Mouse (Mus musculus) v-Abl transformed pro-B cells (cell line): ENCODE results near the gene Pank2.
"Not testable (repeated sequence)": the region's sequence is repeated elsewhere in the genome, so short reads cannot be mapped to it uniquely, and the experiment has no call there.

ENCODE experiments used
- in situ Hi-C, 2 experiments: fragments of 400-800 bp; cut with MboI; formaldehyde crosslinking; loops; one replicate each; pipeline ENCODE4 v1.15.1; 2025; ENCODE audit not compliant: unreplicated experiment in 2 of 2

Pank2 gene

GRCm38 (mm10) chr2:131258693-131259092 lies 3.6 kb upstream of the Pank2 start:
- in situ Hi-C loops: loop anchor here (10.0 to 25.0 kb wide), 3 partner anchors 204 to 971 kb away; partner anchors contain the start of genes Ebf4 (in 1 of the 2) and Idh3b (in 1 of the 2)

- in situ Hi-C loops: loop anchor here in 1 of 2 experiments (10.0 to 25.0 kb wide), 3 partner anchors 154 to 973 kb away; partner anchors contain the start of genes Ebf4 and Idh3b
Observed at GRCm38 (mm10) chr2:131260544-131261307, 1.6 kb upstream of the Pank2 start.

- in situ Hi-C loops: loop anchor here in 1 of 2 experiments (10.0 to 25.0 kb wide), 3 partner anchors 153 to 974 kb away; partner anchors contain the start of genes Ebf4 and Idh3b
Observed at GRCm38 (mm10) chr2:131261481-131262212, 648 bp upstream of the Pank2 start.

GRCm38 (mm10) chr2:131262680-131263670 lies 680 bp downstream of the Pank2 start:
- in situ Hi-C loops: loop anchor here in 1 of 2 experiments (10.0 to 25.0 kb wide), 3 partner anchors 152 to 976 kb away; partner anchors contain the start of genes Ebf4 and Idh3b

- in situ Hi-C loops: loop anchor here in 1 of 2 experiments (10.0 to 25.0 kb wide), 3 partner anchors 151 to 977 kb away; partner anchors contain the start of genes Ebf4 and Idh3b
Observed at GRCm38 (mm10) chr2:131264027-131264426, 1.7 kb downstream of the Pank2 start.

GRCm38 (mm10) chr2:131265056-131265455 lies 2.8 kb downstream of the Pank2 start:
- in situ Hi-C loops: loop anchor here (5.0 to 25.0 kb wide), 4 partner anchors 87 to 978 kb away; partner anchors contain the start of genes Ebf4 (in 1 of the 2), Idh3b (in 1 of the 2) and Rnf24 (in 1 of the 2)

- in situ Hi-C loops: no loop called here
Observed at GRCm38 (mm10) chr2:131275493-131275892, 13.2 kb downstream of the Pank2 start.

GRCm38 (mm10) chr2:131276722-131277121 lies 14.4 kb downstream of the Pank2 start:
- in situ Hi-C loops: no loop called here

- in situ Hi-C loops: no loop called here
Observed at GRCm38 (mm10) chr2:131281596-131281995, 19.3 kb downstream of the Pank2 start.

GRCm38 (mm10) chr2:131286276-131286675 lies 24.0 kb downstream of the Pank2 start:
- in situ Hi-C loops: no loop called here

GRCm38 (mm10) chr2:131290669-131291068 lies 28.4 kb downstream of the Pank2 start:
- in situ Hi-C loops: no loop called here

GRCm38 (mm10) chr2:131296746-131297261 lies 34.5 kb downstream of the Pank2 start:
- in situ Hi-C loops: no loop called here

GRCm38 (mm10) chr2:131298674-131299073 lies 36.4 kb downstream of the Pank2 start:
- in situ Hi-C loops: not testable (repeated sequence)

- in situ Hi-C loops: no loop called here
Observed at GRCm38 (mm10) chr2:131300485-131300884, 38.2 kb downstream of the Pank2 start.

- in situ Hi-C loops: no loop called here
Observed at GRCm38 (mm10) chr2:131301635-131302034, 39.3 kb downstream of the Pank2 start.

GRCm38 (mm10) chr2:131304497-131304896 lies 42.2 kb downstream of the Pank2 start:
- in situ Hi-C loops: no loop called here

- in situ Hi-C loops: not testable (repeated sequence)
Observed at GRCm38 (mm10) chr2:131305226-131305625, 42.9 kb downstream of the Pank2 start.

- in situ Hi-C loops: no loop called here
Observed at GRCm38 (mm10) chr2:131307391-131307790, 45.1 kb downstream of the Pank2 start.

GRCm38 (mm10) chr2:131307822-131308221 lies 45.5 kb downstream of the Pank2 start:
- in situ Hi-C loops: no loop called here

GRCm38 (mm10) chr2:131309296-131309695 lies 47.0 kb downstream of the Pank2 start:
- in situ Hi-C loops: no loop called here
